Mouse (Mus musculus) hindbrain, embryonic 15.5 days (tissue): Measurements from ENCODE around the gene Scn2b. TPM values are rescaled to one million over a fixed set of nuclear protein-coding genes. Genes with fewer than 3 reads are reported as not detected.

Source experiments
- ATAC-seq: fragments of 200-750 bp; cut with Nextera tagmentation; 2 replicates; pipeline ENCODE4 v1.8.0; 2017; ENCODE audit warnings: low read depth, moderate number of reproducible peaks, moderate TSS enrichment; ENCODE audit not compliant: low FRiP score
- H3K27ac ChIP-seq: fragments of 300-500 bp; sonication (generic); replicated peaks from 2 replicates; pipeline ENCODE4 v1.5.1; 2015; ENCODE audit warnings: mild to moderate bottlenecking, inconsistent platforms
- H3K27me3 ChIP-seq: fragments of 300-500 bp; sonication (generic); 2 replicates; pipeline ENCODE4 v1.6.1; 2015; ENCODE audit warnings: control low read depth, inconsistent platforms
- H3K36me3 ChIP-seq: fragments of 300-500 bp; sonication (generic); 2 replicates; pipeline ENCODE4 v1.6.1; 2015; ENCODE audit warnings: control low read depth, inconsistent platforms
- H3K4me1 ChIP-seq: fragments of 300-500 bp; sonication (generic); replicated peaks from 2 replicates; pipeline ENCODE4 v1.6.1; 2015; ENCODE audit warnings: control low read depth, inconsistent platforms
- H3K4me2 ChIP-seq: fragments of 300-500 bp; sonication (generic); 2 replicates; pipeline ENCODE4 v1.6.1; 2015; ENCODE audit warnings: moderate library complexity, mild to moderate bottlenecking, inconsistent platforms
- H3K4me3 ChIP-seq: fragments of 300-500 bp; sonication (generic); 2 replicates; pipeline ENCODE4 v1.5.1; 2015; ENCODE audit warnings: mild to moderate bottlenecking, inconsistent platforms
- H3K9ac ChIP-seq: fragments of 300-500 bp; sonication (generic); 2 replicates; pipeline ENCODE4 v1.6.1; 2015; ENCODE audit warnings: inconsistent platforms
- H3K9me3 ChIP-seq: fragments of 300-500 bp; sonication (generic); 2 replicates; pipeline ENCODE4 v1.6.1; 2016; ENCODE audit warnings: control low read depth, inconsistent platforms
- WGBS: fragments of 180-500 bp; shearing (Covaris S2); methylation state at CpG from one replicate; pipeline ENCODE4 v1.1.7; 2015; 5-methylcytosine and 5-hydroxymethylcytosine counted together
- polyA plus RNA-seq: library from polyadenylated mRNA; unstranded; fragments of >200 nt; fragmentation: Nextera tagmentation; extraction: Ambion mirVana; gene quantifications from 2 replicates; pipeline ENCODE4 v1.2.1, GENCODE M21; 2015

Gene Scn2b
- polyA plus RNA-seq, 1 experiment from 2014 or later, result 10.3 TPM

- no peak for ATAC-seq
- no peaks in the 10 kb centered on the region for H3K9me3 ChIP-seq
- 61% methylated on average over 6 of the region's 6 CpGs for WGBS
- H3K36me3 ChIP-seq, result peaks cover 10% of the 10 kb centered on the region
- peak overlapping the region; percentile 14; the same call in 1 of the 2 replicates for H3K4me2 ChIP-seq
- H3K4me3 ChIP-seq, result no peak overlapping the region
- H3K27ac ChIP-seq, result no peak overlapping the region
- no peaks in the 10 kb centered on the region for H3K27me3 ChIP-seq
- H3K9ac ChIP-seq, result no peak overlapping the region
- peaks cover 47% of the 10 kb centered on the region for H3K4me1 ChIP-seq
Observed at GRCm38 (mm10) chr9:45121001-45121400, 3.4 kb downstream of the Scn2b start.

- ATAC-seq, result peak; percentile 55; the same call in 1 of the 2 replicates
- no peak overlapping the region for H3K27ac ChIP-seq
- H3K9me3 ChIP-seq, result no peaks in the 10 kb centered on the region
- no peaks in the 10 kb centered on the region for H3K27me3 ChIP-seq
- peaks cover 14% of the 10 kb centered on the region for H3K36me3 ChIP-seq
- H3K4me3 ChIP-seq, result peak overlapping the region; percentile 23
- 3% methylated on average over 10 of the region's 10 CpGs for WGBS
- peaks cover 42% of the 10 kb centered on the region for H3K4me1 ChIP-seq
- H3K4me2 ChIP-seq, result peak overlapping the region; percentile 52
- peak overlapping the region; percentile 32; the same call in 1 of the 2 replicates for H3K9ac ChIP-seq
Observed at GRCm38 (mm10) chr9:45121769-45122168, 4.2 kb downstream of the Scn2b start.

GRCm38 (mm10) chr9:45122209-45122761 lies 4.7 kb downstream of the Scn2b start:
- ATAC-seq, result no peak
- peaks cover 42% of the 10 kb centered on the region for H3K4me1 ChIP-seq
- 34% methylated on average over 9 of the region's 9 CpGs for WGBS
- H3K4me2 ChIP-seq, result peak overlapping the region; percentile 52
- H3K9me3 ChIP-seq, result no peaks in the 10 kb centered on the region
- peak overlapping the region; percentile 23 for H3K4me3 ChIP-seq
- H3K36me3 ChIP-seq, result peaks cover 14% of the 10 kb centered on the region
- H3K27ac ChIP-seq, result no peak overlapping the region
- no peaks in the 10 kb centered on the region for H3K27me3 ChIP-seq
- H3K9ac ChIP-seq, result peak overlapping the region; percentile 32; the same call in 1 of the 2 replicates

- Histone ChIP-seq H3K4me3 (no peak overlapping the region), H3K9me3 (no peaks in the 10 kb centered on the region), H3K27me3 (no peaks in the 10 kb centered on the region), H3K27ac (no peak overlapping the region), H3K36me3 (peaks cover 14% of the 10 kb centered on the region), H3K4me2 (no peak overlapping the region), H3K9ac (no peak overlapping the region), H3K4me1 (peaks cover 25% of the 10 kb centered on the region)
- 95% methylated on average over 14 of the region's 14 CpGs for WGBS
- ATAC-seq, result no peak
Observed at GRCm38 (mm10) chr9:45125211-45125610, 7.6 kb downstream of the Scn2b start.

GRCm38 (mm10) chr9:45126941-45127340 lies 9.4 kb downstream of the Scn2b start:
- H3K27ac ChIP-seq, result no peak overlapping the region
- no peaks in the 10 kb centered on the region for H3K9me3 ChIP-seq
- WGBS, result 69% methylated on average over 7 of the region's 7 CpGs
- no peak overlapping the region for H3K4me2 ChIP-seq
- peaks cover 7% of the 10 kb centered on the region for H3K4me1 ChIP-seq
- H3K27me3 ChIP-seq, result no peaks in the 10 kb centered on the region
- peaks cover 14% of the 10 kb centered on the region for H3K36me3 ChIP-seq
- no peak overlapping the region for H3K4me3 ChIP-seq
- no peak for ATAC-seq
- H3K9ac ChIP-seq, result no peak overlapping the region

GRCm38 (mm10) chr9:45130119-45130518 lies 12.5 kb downstream of the Scn2b start:
- Histone ChIP-seq H3K36me3 (peaks cover 12% of the 10 kb centered on the region; the same call in 1 of the 2 replicates), H3K9ac (no peak overlapping the region), H3K9me3 (no peaks in the 10 kb centered on the region), H3K4me2 (no peak overlapping the region), H3K4me3 (no peak overlapping the region), H3K27me3 (peaks cover 17% of the 10 kb centered on the region), H3K27ac (no peak overlapping the region), H3K4me1 (no peaks in the 10 kb centered on the region)
- no peak for ATAC-seq
- WGBS, result 87% methylated on average over 3 of the region's 3 CpGs

- H3K36me3 ChIP-seq, result no peaks in the 10 kb centered on the region
- peaks cover 11% of the 10 kb centered on the region for H3K4me1 ChIP-seq
- no peak overlapping the region for H3K4me2 ChIP-seq
- no peak for ATAC-seq
- H3K27ac ChIP-seq, result no peak overlapping the region
- no peaks in the 10 kb centered on the region for H3K9me3 ChIP-seq
- H3K4me3 ChIP-seq, result no peak overlapping the region
- 24% methylated on average over 5 of the region's 5 CpGs for WGBS
- H3K27me3 ChIP-seq, result peaks cover 51% of the 10 kb centered on the region
- H3K9ac ChIP-seq, result no peak overlapping the region
Observed at GRCm38 (mm10) chr9:45133484-45134310, 16.1 kb downstream of the Scn2b start.

GRCm38 (mm10) chr9:45136442-45137169 lies 19.0 kb downstream of the Scn2b start:
- Histone ChIP-seq H3K27me3 (peaks cover 80% of the 10 kb centered on the region), H3K9ac (no peak overlapping the region), H3K4me1 (peaks cover 17% of the 10 kb centered on the region), H3K9me3 (no peaks in the 10 kb centered on the region), H3K4me3 (no peak overlapping the region), H3K4me2 (no peak overlapping the region), H3K27ac (no peak overlapping the region), H3K36me3 (no peaks in the 10 kb centered on the region)
- WGBS, result 16% methylated on average over 7 of the region's 7 CpGs
- ATAC-seq, result no peak

- ATAC-seq, result 0 out of 2 replicates have a peak, but pooled peaks have one; percentile 21
Observed at GRCm38 (mm10) chr9:45138191-45139032, 20.8 kb downstream of the Scn2b start, which contains the start of gene Scn4b. Gene Scn4b (plus strand): TSS chr9:45138395.

GRCm38 (mm10) chr9:45139082-45139481 lies 21.5 kb downstream of the Scn2b start:
- H3K4me2 ChIP-seq, result peak overlapping the region; percentile 91
- ATAC-seq, result no peak
- 2% methylated on average over 7 of the region's 7 CpGs for WGBS
- H3K27ac ChIP-seq, result no peak overlapping the region
- peaks cover 17% of the 10 kb centered on the region for H3K4me1 ChIP-seq
- H3K4me3 ChIP-seq, result peak overlapping the region; percentile 49
- peak overlapping the region; percentile 37; the same call in 1 of the 2 replicates for H3K9ac ChIP-seq
- H3K36me3 ChIP-seq, result no peaks in the 10 kb centered on the region
- no peaks in the 10 kb centered on the region for H3K9me3 ChIP-seq
- peaks cover 88% of the 10 kb centered on the region for H3K27me3 ChIP-seq

More at GRCm38 (mm10) chr9:45138191-45139032, 20.8 kb downstream of the Scn2b start, which contains the start of gene Scn4b:
- Histone ChIP-seq H3K4me2 (peak within 1 kb of the TSS; percentile 91), H3K27me3 (peaks cover 91% of the 10 kb centered on the region), H3K9me3 (no peaks in the 10 kb centered on the region), H3K36me3 (no peaks in the 10 kb centered on the region), H3K27ac (no peak within 1 kb of the TSS), H3K4me1 (peaks cover 17% of the 10 kb centered on the region), H3K4me3 (peak within 1 kb of the TSS; percentile 49), H3K9ac (peak within 1 kb of the TSS; percentile 37; the same call in 1 of the 2 replicates)
- under 1% methylated on average over 69 of the region's 76 CpGs for WGBS

- peaks cover 87% of the 10 kb centered on the region for H3K27me3 ChIP-seq
- no peak overlapping the region for H3K27ac ChIP-seq
- no peak overlapping the region for H3K9ac ChIP-seq
- WGBS, result 51% methylated on average over 7 of the region's 7 CpGs
- H3K9me3 ChIP-seq, result no peaks in the 10 kb centered on the region
- ATAC-seq, result no peak
- H3K36me3 ChIP-seq, result no peaks in the 10 kb centered on the region
- no peak overlapping the region for H3K4me3 ChIP-seq
- no peak overlapping the region for H3K4me2 ChIP-seq
- peaks cover 25% of the 10 kb centered on the region for H3K4me1 ChIP-seq
Observed at GRCm38 (mm10) chr9:45140945-45141344, 23.4 kb downstream of the Scn2b start.
